Mouse (Mus musculus) embryo, embryonic 11 days (tissue): ENCODE measurements around the gene Plekho1.
A peak's percentile ranks its signal among the peaks of the same experiment; 100 is the strongest.

Source experiments
- DNase-seq: peaks from one replicate; pipeline ENCODE4 v3.0.0-alpha.2; 2015

Gene Plekho1

DNA sequence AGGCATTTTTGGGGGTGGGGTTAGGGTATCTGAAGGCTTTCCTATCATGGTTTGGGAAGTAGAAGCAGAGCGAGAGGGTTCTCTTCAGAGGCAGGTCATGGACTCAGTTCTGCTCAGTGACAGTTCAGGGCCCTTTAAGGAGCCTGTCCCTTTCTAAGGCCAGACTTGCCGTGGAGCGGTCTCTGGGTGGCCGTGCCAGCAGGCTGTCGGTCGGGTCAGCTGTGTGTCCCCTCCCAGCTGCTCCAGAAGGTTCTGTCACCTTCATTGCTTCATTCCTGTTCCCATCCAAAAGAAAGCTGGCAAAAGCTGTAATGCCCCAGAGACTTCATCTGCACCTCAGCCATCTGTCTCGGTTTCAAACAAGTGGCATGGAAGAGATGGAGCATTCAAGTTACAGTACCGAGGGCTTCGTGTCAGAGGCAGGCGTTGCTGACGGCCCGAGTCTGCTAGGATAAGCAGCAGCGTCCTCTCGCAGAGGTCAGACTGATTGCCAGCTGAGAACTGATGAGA lies 50.0 kb downstream of the Plekho1 start:
- no peak for DNase-seq

DNA sequence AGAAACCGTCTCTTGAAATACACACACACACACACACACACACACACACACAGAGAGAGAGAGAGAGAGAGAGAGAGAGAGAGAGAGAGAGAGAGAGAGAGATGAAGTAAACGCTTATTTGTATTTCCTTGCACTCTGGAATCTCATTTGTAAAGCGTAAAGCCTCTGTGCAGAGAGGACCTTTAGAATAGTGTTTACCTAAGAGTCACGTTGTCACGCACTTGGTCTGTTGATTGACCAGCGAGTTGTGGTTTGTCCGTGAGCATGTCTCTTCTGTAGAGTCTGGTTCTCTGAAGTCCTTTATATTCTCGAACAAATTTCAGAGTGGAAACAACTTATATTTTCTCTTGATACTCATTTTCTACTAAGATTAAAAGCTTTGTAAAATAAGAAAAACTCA lies 51.1 kb downstream of the Plekho1 start:
- DNase-seq = no peak

DNA sequence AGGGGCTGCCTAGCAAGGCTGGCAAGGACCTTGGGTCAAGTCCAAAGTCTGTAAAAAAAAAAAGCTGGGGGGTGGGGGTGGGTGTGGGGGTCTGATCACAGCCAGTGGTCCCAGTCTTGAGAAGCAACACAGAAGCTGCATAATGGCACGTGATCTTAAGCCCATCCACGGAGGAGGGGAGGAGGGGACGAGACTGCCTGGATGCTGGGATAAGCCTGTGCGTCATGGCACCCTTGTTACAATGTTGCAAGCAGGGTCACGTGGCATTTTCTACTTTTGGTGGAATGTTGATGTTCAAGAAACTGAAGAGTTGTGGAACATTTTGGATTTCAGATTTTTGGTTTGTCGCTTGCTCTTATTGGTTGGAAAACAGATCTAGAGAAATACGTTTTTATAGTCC lies 52.6 kb downstream of the Plekho1 start:
- no peak for DNase-seq

- DNase-seq = no peak
These were observed 53.1 kb downstream of the Plekho1 start for GRCm38 (mm10) chr3:95942749-95943148.

DNA sequence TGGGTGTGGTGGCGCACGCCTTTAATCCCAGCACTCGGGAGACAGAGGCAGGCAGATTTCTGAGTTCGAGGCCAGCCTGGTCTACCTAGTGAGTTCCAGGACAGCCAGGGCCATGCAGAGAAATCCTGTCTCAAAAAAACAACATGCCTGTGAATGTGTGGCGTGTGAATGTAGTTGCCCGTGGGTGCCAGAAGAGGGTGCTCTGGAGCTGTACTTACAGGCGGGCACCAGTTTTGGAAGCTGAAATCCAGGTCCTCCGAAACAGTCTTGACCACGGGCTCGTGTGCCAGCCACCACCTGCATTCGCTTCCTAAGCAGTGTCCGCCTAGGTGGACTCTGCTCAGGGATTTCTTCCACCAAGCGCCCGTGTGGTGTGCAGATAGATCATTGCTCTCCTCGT lies 57.0 kb downstream of the Plekho1 start:
- DNase-seq = peak; percentile 16
